Mouse (Mus musculus): Measurements from ENCODE around the gene Ube2q2.

- TF ChIP-seq GATA1 (IDR thresholded peaks at IDR 0.05; ENCODE audit: borderline replicate concordance, low read length) = no peak
- TF ChIP-seq FLI1 (IDR thresholded peaks at IDR 0.05; ENCODE audit: low read length) = no peak
These were observed 98.3 kb downstream of the Ube2q2 start for GRCm38 (mm10) chr9:55246918-55247317.

Measured in megakaryocyte, embryonic 14.5 days (primary cell).